Mouse (Mus musculus) liver, embryonic 16.5 days (tissue): ENCODE data around the gene Selplg. TPM values are rescaled to one million over a fixed set of nuclear protein-coding genes. Genes with fewer than 3 reads are reported as not detected.
A peak's percentile ranks its signal among the peaks of the same experiment; 100 is the strongest.

Source experiments
- ATAC-seq: fragments of 200-750 bp; cut with Nextera tagmentation; 2 replicates; pipeline ENCODE4 v1.8.0; 2017; ENCODE audit warnings: low read depth, mild to moderate bottlenecking, moderate number of reproducible peaks, moderate library complexity
- H3K27ac ChIP-seq: fragments of 300-500 bp; sonication (generic); 2 replicates; pipeline ENCODE4 v1.5.1; 2014; ENCODE audit warnings: mild to moderate bottlenecking, low read length
- H3K27me3 ChIP-seq: fragments of 300-500 bp; sonication (generic); 2 replicates; pipeline ENCODE4 v1.6.1; 2014; ENCODE audit warnings: low read depth, low read length, mixed read lengths; ENCODE audit not compliant: control insufficient read depth, insufficient read depth
- H3K36me3 ChIP-seq: fragments of 300-500 bp; sonication (generic); 2 replicates; pipeline ENCODE4 v1.6.1; 2014; ENCODE audit warnings: mild to moderate bottlenecking; ENCODE audit not compliant: control insufficient read depth, insufficient read depth
- H3K4me1 ChIP-seq: fragments of 300-500 bp; sonication (generic); 2 replicates; pipeline ENCODE4 v1.6.1; 2014; ENCODE audit warnings: low read depth, low read length, mixed read lengths; ENCODE audit not compliant: control insufficient read depth
- H3K4me2 ChIP-seq: fragments of 300-500 bp; sonication (generic); 2 replicates; pipeline ENCODE4 v1.6.1; 2014; ENCODE audit warnings: low read depth, low read length, mixed read lengths
- H3K4me3 ChIP-seq: fragments of 300-500 bp; sonication (generic); 2 replicates; pipeline ENCODE4 v1.5.1; 2014; ENCODE audit warnings: low read depth, mild to moderate bottlenecking, low read length
- H3K9ac ChIP-seq: fragments of 300-500 bp; sonication (generic); 2 replicates; pipeline ENCODE4 v1.6.1; 2014; ENCODE audit warnings: low read depth, low read length
- H3K9me3 ChIP-seq: fragments of 300-500 bp; sonication (generic); replicated peaks from 2 replicates; pipeline ENCODE4 v1.6.1; 2016; ENCODE audit warnings: low read length; ENCODE audit not compliant: control insufficient read depth
- WGBS: fragments of 180-500 bp; shearing (Covaris S2); extraction: QIAGEN DNeasy Blood & Tissue Kit; methylation state at CpG from one replicate; pipeline ENCODE4 v1.1.7; 2014; ENCODE audit not compliant: insufficient replicate concordance; 5-methylcytosine and 5-hydroxymethylcytosine counted together
- polyA plus RNA-seq: library from polyadenylated mRNA; unstranded; fragments of >200 nt; fragmentation: Nextera tagmentation; extraction: Ambion mirVana; gene quantifications from 2 replicates; pipeline ENCODE4 v1.2.1, GENCODE M21; 2015

Selplg gene
- 14.1 and 15.4 TPM in 2 replicates for polyA plus RNA-seq

DNA sequence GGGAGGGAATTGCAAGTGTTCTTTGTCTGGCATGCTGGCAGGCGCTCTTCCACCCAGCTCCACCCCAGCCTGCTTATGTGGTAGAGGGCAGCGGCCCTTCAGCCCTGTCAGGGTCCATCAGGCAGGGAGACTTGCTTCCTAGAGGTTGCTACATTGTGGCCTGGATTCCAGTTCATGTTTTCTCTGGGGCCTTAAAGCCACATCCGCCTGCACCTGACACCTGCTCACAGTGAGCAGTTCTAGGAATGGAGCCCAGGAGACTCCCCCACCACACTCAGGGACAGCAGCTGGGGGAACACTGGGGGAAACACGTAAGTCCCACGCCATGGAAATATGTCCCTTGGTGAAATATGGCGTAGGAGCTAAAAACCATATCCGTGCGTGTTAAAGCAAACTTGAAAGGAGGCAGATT, at the start of gene Selplg:
Selplg (minus strand) TSS at position 155 of the 412 bp plus-strand sequence.
- Histone ChIP-seq H3K36me3 (no peaks in the 10 kb centered on the region), H3K4me1 (peaks cover 13% of the 10 kb centered on the region), H3K9me3 (no peaks in the 10 kb centered on the region), H3K4me3 (no peak within 1 kb of the TSS), H3K27ac (no peak within 1 kb of the TSS), H3K27me3 (no peaks in the 10 kb centered on the region), H3K9ac (no peak within 1 kb of the TSS), H3K4me2 (no peak within 1 kb of the TSS)
- WGBS: 54% methylated on average over 8 of the region's 8 CpGs
- no peak for ATAC-seq

DNA sequence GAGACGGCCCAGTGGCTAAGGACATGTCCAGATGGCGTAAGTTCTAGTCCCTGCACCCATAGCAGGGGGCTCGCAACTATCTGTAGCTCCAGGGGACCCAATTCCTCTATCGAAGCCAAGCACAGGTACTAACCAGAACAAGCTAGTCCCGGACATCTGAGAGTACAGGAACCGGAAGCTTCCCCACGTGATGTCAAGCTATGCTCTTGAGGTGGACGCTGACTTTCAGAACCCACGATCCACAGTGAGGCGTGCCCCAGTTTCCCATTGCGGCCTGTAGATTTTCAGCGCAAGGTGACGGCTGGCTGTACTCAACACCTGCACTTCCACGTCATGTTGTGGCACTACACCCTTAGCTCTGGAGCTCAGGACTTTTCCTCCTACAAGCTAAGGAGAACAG, 48.7 kb upstream of the Selplg start:
- no peak overlapping the region for H3K4me2 ChIP-seq
- no peak overlapping the region for H3K4me3 ChIP-seq
- ATAC-seq: no peak
- H3K9ac ChIP-seq: no peak overlapping the region
- H3K9me3 ChIP-seq: no peaks in the 10 kb centered on the region
- H3K27ac ChIP-seq: no peak overlapping the region
- WGBS: 84% methylated on average over 14 of the region's 14 CpGs
- H3K36me3 ChIP-seq: peaks cover 19% of the 10 kb centered on the region
- peaks cover 12% of the 10 kb centered on the region for H3K4me1 ChIP-seq
- H3K27me3 ChIP-seq: no peaks in the 10 kb centered on the region

DNA sequence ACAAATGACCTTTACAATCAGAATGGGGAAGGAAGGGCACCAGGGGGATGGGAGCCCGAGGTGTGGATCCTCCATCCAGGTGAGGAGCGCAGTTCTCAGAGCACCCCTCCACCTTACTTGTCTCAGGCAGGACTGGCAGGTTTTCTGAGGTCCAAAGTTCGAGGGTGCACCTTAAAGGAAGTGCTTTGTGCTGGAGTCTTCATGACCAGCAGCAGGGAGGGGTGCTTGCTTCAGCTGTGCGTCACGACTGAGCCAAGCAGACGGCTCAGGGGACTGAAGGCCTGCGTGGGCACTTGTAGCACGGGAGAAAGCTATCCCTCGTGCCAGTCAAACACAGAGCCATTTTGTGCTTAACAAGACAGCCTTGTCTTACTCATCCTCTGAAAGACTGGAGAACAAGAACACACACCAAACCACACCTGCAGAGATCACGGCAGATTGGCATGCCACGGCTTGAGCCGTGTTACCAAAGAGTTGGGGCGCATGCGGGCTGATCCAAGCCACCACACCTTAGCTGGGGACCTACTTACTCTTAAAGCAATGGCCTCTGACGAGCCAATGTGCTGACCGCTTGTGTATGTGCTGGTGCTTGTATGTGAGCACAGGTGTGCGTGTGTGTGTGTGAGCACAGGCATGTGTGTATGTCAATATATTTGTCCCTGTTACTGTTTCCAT, 46.6 kb upstream of the Selplg start:
- no peak for ATAC-seq
- Histone ChIP-seq H3K27me3 (no peaks in the 10 kb centered on the region), H3K4me3 (no peak overlapping the region), H3K4me1 (peaks cover 5% of the 10 kb centered on the region), H3K36me3 (peaks cover 25% of the 10 kb centered on the region), H3K9me3 (no peaks in the 10 kb centered on the region), H3K9ac (no peak overlapping the region), H3K27ac (no peak overlapping the region), H3K4me2 (no peak overlapping the region)
- 78% methylated on average over 17 of the region's 17 CpGs for WGBS

DNA sequence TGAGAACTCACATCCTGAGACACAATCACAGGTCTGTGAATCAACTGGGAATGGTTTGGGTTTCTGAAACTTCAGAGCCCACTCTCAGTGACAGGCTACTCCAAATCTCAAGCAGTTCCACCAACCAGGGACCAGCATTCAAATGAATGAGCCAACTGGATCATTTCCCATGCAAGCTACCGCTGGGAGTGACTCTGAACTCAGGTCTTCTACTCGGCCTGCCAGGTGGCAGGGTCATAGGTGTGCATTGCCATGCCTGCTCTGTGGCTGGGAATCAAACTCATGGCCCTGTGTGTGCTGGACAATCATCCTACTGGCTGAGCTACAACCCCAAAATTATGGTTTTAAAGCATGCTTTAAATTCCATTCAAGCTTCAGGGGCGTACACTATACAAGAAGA, 45.1 kb upstream of the Selplg start:
- no peak overlapping the region for H3K4me2 ChIP-seq
- no peak for ATAC-seq
- H3K27me3 ChIP-seq: no peaks in the 10 kb centered on the region
- H3K27ac ChIP-seq: no peak overlapping the region
- peaks cover 25% of the 10 kb centered on the region for H3K36me3 ChIP-seq
- 62% methylated on average over 3 of the region's 3 CpGs for WGBS
- H3K4me1 ChIP-seq: peaks cover 1% of the 10 kb centered on the region
- H3K4me3 ChIP-seq: no peak overlapping the region
- H3K9me3 ChIP-seq: no peaks in the 10 kb centered on the region
- H3K9ac ChIP-seq: no peak overlapping the region

DNA sequence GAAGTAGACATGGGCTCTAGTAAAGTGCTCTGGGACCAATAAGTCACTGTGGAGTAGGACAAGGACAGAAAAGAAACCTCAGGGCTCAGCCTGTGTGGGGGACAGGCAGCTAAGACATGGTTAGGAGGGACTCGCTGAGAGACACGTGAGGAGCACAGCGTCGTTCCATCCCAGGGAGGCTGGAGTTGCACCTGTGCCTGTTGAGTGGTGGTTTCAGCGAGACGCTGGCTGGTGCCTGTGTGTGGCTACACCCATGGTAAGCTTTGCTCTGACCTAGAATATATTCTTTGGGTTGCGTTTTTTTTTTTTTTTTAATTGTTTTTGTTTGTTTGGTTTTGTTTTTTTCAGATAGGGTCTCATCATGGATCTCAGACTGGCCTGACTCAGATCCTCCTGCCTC, 43.7 kb upstream of the Selplg start:
- WGBS: 82% methylated on average over 7 of the region's 7 CpGs
- H3K27ac ChIP-seq: no peak overlapping the region
- no peak overlapping the region for H3K9ac ChIP-seq
- no peak overlapping the region for H3K4me3 ChIP-seq
- peaks cover 14% of the 10 kb centered on the region for H3K4me1 ChIP-seq
- ATAC-seq: no peak
- H3K36me3 ChIP-seq: peaks cover 22% of the 10 kb centered on the region
- H3K9me3 ChIP-seq: no peaks in the 10 kb centered on the region
- no peak overlapping the region for H3K4me2 ChIP-seq
- H3K27me3 ChIP-seq: no peaks in the 10 kb centered on the region

DNA sequence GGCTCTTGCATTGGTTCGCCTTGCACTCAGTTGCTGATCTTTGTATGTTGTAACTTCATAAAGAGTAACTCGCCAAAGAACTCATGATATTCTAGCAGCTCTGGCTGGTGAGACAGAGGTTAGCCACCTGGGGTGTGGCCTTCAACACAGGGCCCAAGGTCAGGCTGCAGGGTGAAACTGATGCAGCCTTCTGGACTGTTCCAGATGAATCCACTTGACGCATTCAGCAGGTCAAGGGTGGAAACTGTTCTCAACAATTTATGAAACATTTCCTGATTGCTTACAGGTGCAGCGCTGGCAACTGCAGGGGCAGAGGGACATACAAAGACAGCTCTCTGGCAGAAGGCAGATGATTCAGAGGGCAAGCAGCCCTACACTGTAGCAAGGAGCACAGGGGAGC, 43.2 kb upstream of the Selplg start:
- no peaks in the 10 kb centered on the region for H3K9me3 ChIP-seq
- no peak overlapping the region for H3K9ac ChIP-seq
- H3K27me3 ChIP-seq: no peaks in the 10 kb centered on the region
- 74% methylated on average over 4 of the region's 4 CpGs for WGBS
- no peak for ATAC-seq
- H3K4me1 ChIP-seq: peaks cover 17% of the 10 kb centered on the region
- H3K27ac ChIP-seq: no peak overlapping the region
- no peak overlapping the region for H3K4me2 ChIP-seq
- H3K36me3 ChIP-seq: peaks cover 18% of the 10 kb centered on the region
- no peak overlapping the region for H3K4me3 ChIP-seq

DNA sequence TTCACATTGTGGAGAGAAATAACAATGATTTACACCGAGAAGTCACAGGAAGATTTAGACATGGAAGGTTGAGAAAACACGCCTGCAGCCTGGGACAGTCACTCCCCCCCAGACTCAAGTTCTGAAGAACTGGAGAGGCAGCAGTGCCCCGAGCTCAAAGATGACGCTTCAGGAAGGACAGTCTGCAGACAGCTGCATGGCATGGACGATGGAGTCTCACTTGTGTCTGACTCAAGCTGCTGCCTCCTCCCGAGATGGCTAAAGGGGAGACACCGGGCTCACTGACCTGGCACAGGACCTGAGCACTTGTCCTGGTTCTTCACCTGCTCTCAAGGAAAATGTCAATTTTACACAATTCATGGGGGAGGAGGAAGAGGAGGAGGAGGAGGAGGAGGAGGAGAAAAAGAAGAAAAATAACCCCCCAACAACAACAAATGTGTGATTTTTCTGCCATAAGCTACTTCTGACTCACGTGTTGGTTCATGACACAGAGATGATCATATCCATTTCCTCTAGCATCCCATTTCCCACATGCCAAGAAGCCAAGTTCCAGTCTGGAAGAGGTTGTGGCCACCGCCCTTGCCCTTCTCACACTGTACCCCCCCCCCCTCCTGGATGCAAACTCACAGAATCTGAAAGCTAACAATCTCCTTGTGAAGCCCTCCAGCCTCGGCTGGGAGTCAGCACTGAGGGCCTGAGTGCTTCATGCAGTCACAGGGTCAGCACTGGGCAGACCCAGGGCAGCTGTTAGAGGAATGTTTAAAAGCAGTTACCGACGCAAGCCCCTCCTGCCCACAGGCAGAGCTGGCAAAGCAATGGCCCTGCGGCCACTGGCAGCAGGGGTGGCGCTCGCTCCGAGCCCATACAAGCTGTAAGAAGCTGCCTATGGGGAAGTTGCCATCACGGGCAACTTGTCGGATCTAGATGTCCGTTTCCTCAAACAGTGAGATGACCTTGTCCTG, 41.9 kb upstream of the Selplg start:
- Histone ChIP-seq H3K27me3 (no peaks in the 10 kb centered on the region), H3K9me3 (no peaks in the 10 kb centered on the region), H3K4me3 (no peak overlapping the region), H3K27ac (no peak overlapping the region), H3K9ac (no peak overlapping the region), H3K4me1 (peaks cover 17% of the 10 kb centered on the region), H3K36me3 (peaks cover 15% of the 10 kb centered on the region), H3K4me2 (no peak overlapping the region)
- 69% methylated on average over 19 of the region's 19 CpGs for WGBS
- no peak for ATAC-seq

DNA sequence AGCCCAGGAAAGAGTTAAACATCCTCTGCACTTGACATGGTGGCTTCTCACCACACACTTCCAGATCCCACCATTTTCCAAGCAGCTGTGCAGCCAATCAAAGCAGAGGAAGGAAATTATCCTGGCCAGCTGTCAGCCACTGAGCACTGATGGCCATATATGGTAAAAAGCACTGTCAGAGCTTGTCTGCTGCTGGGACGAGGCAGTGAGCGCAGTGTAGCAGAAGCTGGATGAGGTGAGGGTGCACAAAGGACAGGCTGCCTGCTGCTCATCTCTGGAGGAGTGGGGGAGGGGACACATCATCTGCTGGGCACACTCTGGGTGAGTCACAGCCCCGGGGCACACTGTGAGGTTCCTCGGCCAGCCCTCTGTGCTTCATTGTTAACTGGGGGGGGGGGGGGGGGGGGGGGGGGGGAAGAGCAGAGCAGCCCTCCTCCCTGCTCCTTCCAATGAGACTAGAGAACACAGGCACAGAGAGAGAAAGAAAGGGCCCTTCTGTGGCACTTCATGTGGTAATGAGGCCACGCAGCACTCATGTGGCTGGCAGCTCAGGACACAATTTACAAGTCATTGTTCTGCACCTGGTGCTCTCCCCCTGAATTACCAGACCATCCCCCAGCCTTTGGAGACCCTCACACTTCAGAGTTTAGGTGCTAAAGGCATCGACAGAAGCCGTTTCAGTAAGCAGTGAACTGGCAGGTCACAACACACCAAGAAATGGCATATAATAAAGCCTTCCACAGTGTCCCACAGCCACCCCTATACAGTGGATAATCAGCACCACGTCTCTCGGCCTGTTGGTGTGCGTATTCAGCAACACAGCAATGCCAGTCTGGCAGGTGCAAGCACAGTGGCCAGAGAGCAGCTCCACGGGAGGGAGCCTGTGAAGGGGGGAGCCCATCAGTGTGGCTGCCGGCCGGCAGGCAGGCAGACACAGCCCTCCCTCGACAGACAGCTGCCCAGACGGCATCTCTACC, 40.8 kb upstream of the Selplg start:
- Histone ChIP-seq H3K9ac (no peak overlapping the region), H3K4me2 (no peak overlapping the region), H3K27ac (no peak overlapping the region), H3K36me3 (peaks cover 9% of the 10 kb centered on the region), H3K4me1 (peaks cover 20% of the 10 kb centered on the region), H3K27me3 (no peaks in the 10 kb centered on the region), H3K4me3 (no peak overlapping the region), H3K9me3 (no peaks in the 10 kb centered on the region)
- 34% methylated on average over 14 of the region's 15 CpGs for WGBS
- ATAC-seq: peak; percentile 37
